Mouse (Mus musculus) MEL (cell line): ENCODE measurements around the gene Eif4ebp2. TPM values are rescaled to one million over a fixed set of nuclear protein-coding genes. Genes with fewer than 3 reads are reported as not detected.

ENCODE experiments used
- DNase-seq: peaks from one replicate; pipeline ENCODE4 v3.0.0; 2011; ENCODE audit warnings: low read depth, low spot score
- H3K27ac ChIP-seq: 2 replicates; pipeline ENCODE4 v1.5.1; 2012; ENCODE audit warnings: low read depth, mild to moderate bottlenecking, control low read depth, low read length, moderate library complexity; ENCODE audit not compliant: control insufficient read depth
- H3K27me3 ChIP-seq, 2 experiments: fragments of 150-350 bp in 1 of 2; sonication (generic) in 1 of 2; 2 replicates each; pipeline ENCODE4 v1.6.1; 2012; ENCODE audit warnings: low read length in 2 of 2, mild to moderate bottlenecking in 2 of 2, improper control_type of control experiment in 1 of 2, moderate library complexity in 1 of 2; ENCODE audit not compliant: insufficient read depth in 2 of 2, control insufficient read depth in 1 of 2
- H3K36me3 ChIP-seq, 2 experiments: 2 replicates each; pipeline ENCODE4 v1.6.1; 2012 to 2014; ENCODE audit warnings: low read length in 2 of 2, improper control_type of control experiment in 1 of 2, inconsistent platforms in 1 of 2, mild to moderate bottlenecking in 1 of 2; ENCODE audit not compliant: insufficient read depth in 2 of 2, control insufficient read depth in 1 of 2
- H3K4me1 ChIP-seq, 2 experiments: fragments of 150-350 bp in 1 of 2; sonication (generic) in 1 of 2; 2 replicates each; pipeline ENCODE4 v1.6.1; 2012; ENCODE audit warnings: low read length in 2 of 2, improper control_type of control experiment in 1 of 2, mild to moderate bottlenecking in 1 of 2; ENCODE audit not compliant: insufficient read depth in 2 of 2, control insufficient read depth in 1 of 2
- H3K4me3 ChIP-seq, 2 experiments: fragments of 150-350 bp in 1 of 2; sonication (generic) in 1 of 2; 2 replicates each; pipeline ENCODE4 v1.5.1; 2012; ENCODE audit warnings: low read depth in 2 of 2, low read length in 2 of 2, mild to moderate bottlenecking in 2 of 2, moderate library complexity in 2 of 2, control low read depth in 1 of 2, improper control_type of control experiment in 1 of 2; ENCODE audit not compliant: control insufficient read depth in 1 of 2, insufficient read depth in 1 of 2
- H3K79me2 ChIP-seq: 2 replicates; pipeline ENCODE4 v1.6.1; 2012; ENCODE audit warnings: mild to moderate bottlenecking, low read length, moderate library complexity; ENCODE audit not compliant: control insufficient read depth, poor library complexity, insufficient read depth
- H3K9ac ChIP-seq: 2 replicates; pipeline ENCODE4 v1.6.1; 2012; ENCODE audit warnings: low read depth, mild to moderate bottlenecking, control low read depth, low read length, moderate library complexity; ENCODE audit not compliant: control insufficient read depth, poor library complexity, severe bottlenecking
- H3K9me3 ChIP-seq: fragments of 150-350 bp; sonication (generic); replicated peaks from 2 replicates; pipeline ENCODE4 v1.6.1; 2012; ENCODE audit warnings: mild to moderate bottlenecking, low read length, improper control_type of control experiment, moderate library complexity; ENCODE audit not compliant: insufficient read depth
- CHD1 ChIP-seq: IDR thresholded peaks from 2 replicates; pipeline ENCODE4 v1.6.1; 2012; ENCODE audit warnings: low read depth, mild to moderate bottlenecking, inconsistent platforms, low read length, improper control_type of control experiment
- CHD2 ChIP-seq: IDR thresholded peaks from 2 replicates; pipeline ENCODE4 v1.6.1; 2011; ENCODE audit warnings: low read length, improper control_type of control experiment
- ELF1 ChIP-seq: IDR thresholded peaks from 2 replicates; pipeline ENCODE4 v1.6.1; 2014; ENCODE audit warnings: low read depth, mild to moderate bottlenecking, inconsistent platforms, low read length, improper control_type of control experiment, moderate library complexity
- GABPA ChIP-seq: IDR thresholded peaks from 2 replicates; pipeline ENCODE4 v1.6.1; 2012; ENCODE audit warnings: low read depth, mild to moderate bottlenecking, inconsistent platforms, low read length, improper control_type of control experiment, moderate library complexity
- GATA1 ChIP-seq: IDR thresholded peaks from 2 replicates; pipeline ENCODE4 v1.6.1; 2011; ENCODE audit warnings: low read depth, low read length, improper control_type of control experiment
- HCFC1 ChIP-seq: IDR thresholded peaks from 2 replicates; pipeline ENCODE4 v1.6.1; 2012; ENCODE audit warnings: low read depth, mild to moderate bottlenecking, inconsistent platforms, low read length, improper control_type of control experiment, moderate library complexity
- KAT2A ChIP-seq: conservative IDR thresholded peaks from 2 replicates; pipeline ENCODE4 v1.6.1; 2012; ENCODE audit warnings: low read depth, low read length, improper control_type of control experiment, inconsistent platforms
- MAX ChIP-seq: IDR thresholded peaks from 2 replicates; pipeline ENCODE4 v1.6.1; 2011; ENCODE audit warnings: low read length, improper control_type of control experiment
- MAZ ChIP-seq: IDR thresholded peaks from 2 replicates; pipeline ENCODE4 v1.6.1; 2012; ENCODE audit warnings: low read depth, mild to moderate bottlenecking, inconsistent platforms, low read length, improper control_type of control experiment
- MYC ChIP-seq: IDR thresholded peaks from 2 replicates; pipeline ENCODE4 v1.6.1; 2011; ENCODE audit warnings: low read depth, mild to moderate bottlenecking, low read length, improper control_type of control experiment, moderate library complexity
- NRF1 ChIP-seq: IDR thresholded peaks from 2 replicates; pipeline ENCODE4 v1.6.1; 2014; ENCODE audit warnings: low read depth, mild to moderate bottlenecking, inconsistent platforms, low read length, improper control_type of control experiment, moderate library complexity; ENCODE audit not compliant: poor library complexity, insufficient read depth, severe bottlenecking
- POLR2A ChIP-seq, 2 experiments: IDR thresholded peaks; 2 replicates each; pipeline ENCODE4 v1.6.1; 2011 to 2012; ENCODE audit warnings: low read length in 2 of 2, mild to moderate bottlenecking in 2 of 2, control low read depth in 1 of 2, improper control_type of control experiment in 1 of 2, low read depth in 1 of 2, moderate library complexity in 1 of 2; ENCODE audit not compliant: control insufficient read depth in 1 of 2, insufficient read depth in 1 of 2, poor library complexity in 1 of 2
- POLR2AphosphoS2 ChIP-seq: IDR thresholded peaks from 2 replicates; pipeline ENCODE4 v1.6.1; 2011; ENCODE audit warnings: low read length, improper control_type of control experiment
- SIN3A ChIP-seq: IDR thresholded peaks from 2 replicates; pipeline ENCODE4 v1.6.1; 2012; ENCODE audit warnings: low read length, improper control_type of control experiment, inconsistent platforms
- SMC3 ChIP-seq: IDR thresholded peaks from 2 replicates; pipeline ENCODE4 v1.6.1; 2011; ENCODE audit warnings: low read depth, low read length, improper control_type of control experiment
- USF1 ChIP-seq: IDR thresholded peaks from 2 replicates; pipeline ENCODE4 v1.6.1; 2014; ENCODE audit warnings: low read depth, mild to moderate bottlenecking, inconsistent platforms, low read length, improper control_type of control experiment, moderate library complexity
- ZKSCAN1 ChIP-seq: IDR thresholded peaks from 2 replicates; pipeline ENCODE4 v1.6.1; 2012; ENCODE audit warnings: low read depth, mild to moderate bottlenecking, inconsistent platforms, low read length, improper control_type of control experiment, moderate library complexity
- ZNF384 ChIP-seq: IDR thresholded peaks from 2 replicates; pipeline ENCODE4 v1.6.1; 2012; ENCODE audit warnings: low read depth, mild to moderate bottlenecking, inconsistent platforms, low read length, improper control_type of control experiment
- polyA plus RNA-seq, 2 experiments: library from polyadenylated mRNA; stranded (reverse) in 1 of 2; unstranded in 1 of 2; fragments of >175 nt in 1 of 2; fragments of >200 nt in 1 of 2; gene quantifications; 2 replicates each; pipeline versions ENCODE4 v1.2.1 to v1.2.4; 2012; ENCODE audit warnings: low replicate concordance in 2 of 2, low read depth in 1 of 2; ENCODE audit not compliant: insufficient read length in 2 of 2, insufficient read depth in 1 of 2, missing spikeins in 1 of 2
- total RNA-seq: library from RNA; depleted of rRNA; stranded (reverse); fragments of 300-350 nt; gene quantifications from 2 replicates; pipeline ENCODE4 v1.2.3, GENCODE M21; 2012; rRNA removed

Eif4ebp2 gene
- total and polyA plus RNA-seq, 3 experiments, result 17.1 to 186 (median 52.9) TPM

DNA sequence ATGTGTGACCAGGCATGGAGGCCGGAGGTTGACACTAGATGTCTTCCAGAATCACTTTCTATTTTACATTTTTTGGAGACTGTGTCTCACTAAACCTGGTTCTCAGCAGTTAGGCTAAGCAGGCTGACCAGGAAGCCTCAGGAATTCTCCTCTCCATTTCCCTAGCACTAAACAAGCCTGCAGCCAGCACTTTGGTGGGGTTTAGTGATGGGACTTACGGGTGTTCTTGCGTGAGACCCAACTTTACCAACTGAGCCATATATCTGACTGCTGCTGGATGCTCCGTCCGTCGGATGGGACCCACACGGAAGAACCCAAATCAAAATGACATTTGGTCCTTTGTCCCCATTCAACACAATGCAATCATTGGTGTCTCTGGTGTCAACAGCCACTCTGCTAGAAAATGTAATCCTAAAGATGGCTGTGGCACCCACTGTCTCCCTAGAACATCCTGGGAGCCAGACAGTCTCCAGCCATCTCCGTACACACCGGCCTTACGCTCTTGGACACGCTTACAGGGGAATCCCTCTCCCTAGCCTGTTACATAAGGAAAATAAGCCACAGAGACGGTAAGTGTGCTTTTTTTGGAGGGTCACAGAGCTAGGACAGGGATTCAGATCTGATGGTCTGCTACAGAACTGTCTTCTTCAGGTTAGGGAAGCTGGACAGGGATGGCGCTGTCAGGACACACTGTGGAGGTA is 73.0 kb downstream of the Eif4ebp2 start:
- TF ChIP-seq CHD1, result no peak
- TF ChIP-seq POLR2AphosphoS2, result no peak
- no peak for TF ChIP-seq ZKSCAN1
- no peak for TF ChIP-seq MAX
- no peak for TF ChIP-seq USF1
- no peak for TF ChIP-seq ELF1
- no peak for TF ChIP-seq CHD2
- no peak for TF ChIP-seq MAZ
- TF ChIP-seq KAT2A, result no peak
- TF ChIP-seq NRF1, result no peak
- TF ChIP-seq SMC3, result no peak
- no peak for TF ChIP-seq SIN3A
- no peaks in the 10 kb centered on the region for H3K9me3 ChIP-seq
- H3K9ac ChIP-seq, result no peak overlapping the region
- no peak for DNase-seq
- H3K36me3 ChIP-seq, result peaks cover 0 to 3% of the 10 kb centered on the region in 2 experiments; a peak in 1 of 4 replicates
- no peak overlapping the region for H3K27ac ChIP-seq
- H3K79me2 ChIP-seq, result no peaks in the 10 kb centered on the region
- peaks cover 0 to 7% of the 10 kb centered on the region in 2 experiments; a peak in 3 of 4 replicates for H3K4me1 ChIP-seq
- H3K27me3 ChIP-seq, result no peaks in the 10 kb centered on the region
- H3K4me3 ChIP-seq, result no peak overlapping the region

DNA sequence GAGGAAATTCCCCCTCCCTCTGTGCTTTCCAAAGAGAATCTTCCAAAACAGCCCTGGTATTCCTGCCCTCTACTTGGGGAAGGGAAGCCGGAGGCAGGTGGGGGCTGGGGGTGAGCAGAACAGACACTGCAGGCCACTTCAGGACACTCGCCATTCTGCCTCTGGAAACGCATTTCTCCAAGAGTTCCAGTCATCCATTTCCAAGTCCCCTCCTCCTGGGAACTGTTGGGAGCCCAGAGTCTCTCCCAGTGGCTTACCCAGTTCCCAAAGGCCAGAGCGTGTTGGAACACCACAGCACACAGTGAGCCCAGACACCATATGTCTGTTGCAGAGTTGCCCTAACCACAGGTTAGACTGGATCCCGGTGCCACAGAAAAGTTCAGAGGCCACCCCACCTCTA is 73.8 kb downstream of the Eif4ebp2 start:
- H3K4me1 ChIP-seq, result peaks cover 0 to 7% of the 10 kb centered on the region in 2 experiments; a peak in 3 of 4 replicates
- H3K4me3 ChIP-seq, result no peak overlapping the region
- H3K27me3 ChIP-seq, result no peaks in the 10 kb centered on the region
- H3K9me3 ChIP-seq, result no peaks in the 10 kb centered on the region
- DNase-seq, result no peak
- TF ChIP-seq POLR2A (IDR thresholded peaks at IDR 0.05; ENCODE audit: control insufficient read depth in 1 of 2, insufficient read depth in 1 of 2, low read depth in 1 of 2, low read length in 2 of 2, poor library complexity in 1 of 2) (no peak), MYC (no peak), GATA1 (no peak), ZNF384 (no peak), NRF1 (no peak), GABPA (no peak), HCFC1 (no peak)
- TF ChIP-seq, all 39 proteins: peak for 0
- Histone ChIP-seq H3K27ac (no peak overlapping the region), H3K36me3 (peaks cover 0 to 3% of the 10 kb centered on the region in 2 experiments; a peak in 1 of 4 replicates), H3K9ac (no peak overlapping the region), H3K79me2 (no peaks in the 10 kb centered on the region)

Other genes starting within 250 kb of the Eif4ebp2 start
- not detected in 2 replicates for gene Adamts14, start 179.2 kb downstream of the Eif4ebp2 start, total RNA-seq
- not detected for gene Adamts14, start 179.2 kb downstream of the Eif4ebp2 start, polyA plus RNA-seq
- not detected in 2 replicates for gene Prf1, start 154.8 kb downstream of the Eif4ebp2 start, total RNA-seq
- gene Prf1, start 154.8 kb downstream of the Eif4ebp2 start, polyA plus RNA-seq, result under 1 TPM in 1 of 2 experiments, not detected in 1; 0.04 TPM
- 2.9 and 3.0 TPM in 2 replicates for gene Pald1, start 69.1 kb downstream of the Eif4ebp2 start, total RNA-seq
- 1 to 10 TPM in 1 of 2 experiments, not detected in 1; 6.4 TPM for gene Pald1, start 69.1 kb downstream of the Eif4ebp2 start, polyA plus RNA-seq
- not detected in 2 replicates for gene Nodal, start 34.7 kb downstream of the Eif4ebp2 start, total RNA-seq
- gene Nodal, start 34.7 kb downstream of the Eif4ebp2 start, polyA plus RNA-seq, result not detected
- 7.3 and 7.6 TPM in 2 replicates for gene Lrrc20, start 23.1 kb upstream of the Eif4ebp2 start, total RNA-seq
- gene Lrrc20, start 23.1 kb upstream of the Eif4ebp2 start, polyA plus RNA-seq, result 10 to 100 TPM in 1 of 2 experiments, not detected in 1; 14.7 TPM
- not detected in 2 replicates for gene Npffr1, start 142.8 kb upstream of the Eif4ebp2 start, total RNA-seq
- gene Npffr1, start 142.8 kb upstream of the Eif4ebp2 start, polyA plus RNA-seq, result not detected
- 201 and 211 TPM in 2 replicates for gene Ppa1, start 195.9 kb upstream of the Eif4ebp2 start, total RNA-seq
- 100 to 1,000 TPM in 1 of 2 experiments, not detected in 1; 197 TPM for gene Ppa1, start 195.9 kb upstream of the Eif4ebp2 start, polyA plus RNA-seq
- 114 and 135 TPM in 2 replicates for gene Sar1a, start 227.6 kb upstream of the Eif4ebp2 start, total RNA-seq
- gene Sar1a, start 227.6 kb upstream of the Eif4ebp2 start, polyA plus RNA-seq, result 100 to 1,000 TPM in 1 of 2 experiments, not detected in 1; 133 TPM
- 59.8 and 72.7 TPM in 2 replicates for gene Tysnd1, start 242.9 kb upstream of the Eif4ebp2 start, total RNA-seq
- gene Tysnd1, start 242.9 kb upstream of the Eif4ebp2 start, polyA plus RNA-seq, result 100 to 1,000 TPM in 1 of 2 experiments, not detected in 1; 119 TPM